Mouse (Mus musculus): ENCODE results near the gene Hdac9. TPM values are rescaled to one million over a fixed set of nuclear protein-coding genes. Genes with fewer than 3 reads are reported as not detected.

The Hdac9 gene
- polyA plus RNA-seq, 1 experiment from 2014 or later, result 11.4 TPM

- ATAC-seq (ENCODE audit: low FRiP score), result no peak
- H3K27me3 ChIP-seq (replicated peaks), result no peaks in the 10 kb centered on the region
- H3K4me1 ChIP-seq, result no peaks in the 10 kb centered on the region
- no peaks in the 10 kb centered on the region for H3K36me3 ChIP-seq
- H3K9ac ChIP-seq (replicated peaks), result no peak overlapping the region
- no peak overlapping the region for H3K4me3 ChIP-seq (replicated peaks)
- no peak overlapping the region for H3K27ac ChIP-seq (replicated peaks)
- H3K9me3 ChIP-seq (replicated peaks), result no peaks in the 10 kb centered on the region
- 86% methylated on average over 15 of the region's 15 CpGs for WGBS
- H3K4me2 ChIP-seq, result no peak overlapping the region
These were observed 604.7 kb downstream of the Hdac9 start for GRCm38 (mm10) chr12:34312113-34312719.

- no peak overlapping the region for H3K4me2 ChIP-seq
- ATAC-seq (ENCODE audit: low FRiP score), result no peak
- H3K9me3 ChIP-seq (replicated peaks), result no peaks in the 10 kb centered on the region
- H3K27ac ChIP-seq (replicated peaks), result no peak overlapping the region
- WGBS, result 64% methylated on average over 3 of the region's 3 CpGs
- H3K36me3 ChIP-seq, result no peaks in the 10 kb centered on the region
- no peak overlapping the region for H3K9ac ChIP-seq (replicated peaks)
- H3K4me3 ChIP-seq (replicated peaks), result no peak overlapping the region
- no peaks in the 10 kb centered on the region for H3K4me1 ChIP-seq
- no peaks in the 10 kb centered on the region for H3K27me3 ChIP-seq (replicated peaks)
These were observed 611.4 kb downstream of the Hdac9 start for GRCm38 (mm10) chr12:34305453-34305852.

GRCm38 (mm10) chr12:34292346-34292745 lies 624.5 kb downstream of the Hdac9 start:
- 74% methylated on average over 7 of the region's 7 CpGs for WGBS
- Histone ChIP-seq H3K4me3 (replicated peaks) (no peak overlapping the region), H3K27ac (replicated peaks) (no peak overlapping the region), H3K4me2 (no peak overlapping the region), H3K36me3 (no peaks in the 10 kb centered on the region), H3K9me3 (replicated peaks) (no peaks in the 10 kb centered on the region), H3K9ac (replicated peaks) (no peak overlapping the region), H3K27me3 (replicated peaks) (no peaks in the 10 kb centered on the region), H3K4me1 (no peaks in the 10 kb centered on the region)
- ATAC-seq (ENCODE audit: low FRiP score), result no peak

- ATAC-seq (ENCODE audit: low FRiP score), result no peak
- Histone ChIP-seq H3K9me3 (replicated peaks) (no peaks in the 10 kb centered on the region), H3K27me3 (replicated peaks) (no peaks in the 10 kb centered on the region), H3K27ac (replicated peaks) (no peak overlapping the region), H3K36me3 (no peaks in the 10 kb centered on the region), H3K9ac (replicated peaks) (no peak overlapping the region), H3K4me1 (no peaks in the 10 kb centered on the region), H3K4me2 (no peak overlapping the region), H3K4me3 (replicated peaks) (no peak overlapping the region)
- WGBS, result 62% methylated on average over 2 of the region's 2 CpGs
These were observed 629.7 kb downstream of the Hdac9 start for GRCm38 (mm10) chr12:34287218-34287617.

GRCm38 (mm10) chr12:34284888-34285287 lies 632.0 kb downstream of the Hdac9 start:
- H3K36me3 ChIP-seq, result no peaks in the 10 kb centered on the region
- no peaks in the 10 kb centered on the region for H3K9me3 ChIP-seq (replicated peaks)
- ATAC-seq (ENCODE audit: low FRiP score), result no peak
- no peak overlapping the region for H3K27ac ChIP-seq (replicated peaks)
- no peak overlapping the region for H3K4me2 ChIP-seq
- H3K9ac ChIP-seq (replicated peaks), result no peak overlapping the region
- no peaks in the 10 kb centered on the region for H3K27me3 ChIP-seq (replicated peaks)
- no peaks in the 10 kb centered on the region for H3K4me1 ChIP-seq
- H3K4me3 ChIP-seq (replicated peaks), result no peak overlapping the region

GRCm38 (mm10) chr12:34284396-34284795 lies 632.5 kb downstream of the Hdac9 start:
- H3K27ac ChIP-seq (replicated peaks), result no peak overlapping the region
- WGBS, result 95% methylated on average over 3 of the region's 3 CpGs
- H3K9me3 ChIP-seq (replicated peaks), result no peaks in the 10 kb centered on the region
- H3K4me2 ChIP-seq, result no peak overlapping the region
- H3K4me1 ChIP-seq, result no peaks in the 10 kb centered on the region
- no peaks in the 10 kb centered on the region for H3K27me3 ChIP-seq (replicated peaks)
- ATAC-seq (ENCODE audit: low FRiP score), result no peak
- no peak overlapping the region for H3K9ac ChIP-seq (replicated peaks)
- no peak overlapping the region for H3K4me3 ChIP-seq (replicated peaks)
- H3K36me3 ChIP-seq, result no peaks in the 10 kb centered on the region

GRCm38 (mm10) chr12:34278822-34279221 lies 638.1 kb downstream of the Hdac9 start:
- no peaks in the 10 kb centered on the region for H3K9me3 ChIP-seq (replicated peaks)
- ATAC-seq (ENCODE audit: low FRiP score), result no peak
- 72% methylated on average over 12 of the region's 12 CpGs for WGBS
- no peak overlapping the region for H3K9ac ChIP-seq (replicated peaks)
- H3K4me1 ChIP-seq, result no peaks in the 10 kb centered on the region
- H3K27ac ChIP-seq (replicated peaks), result no peak overlapping the region
- H3K27me3 ChIP-seq (replicated peaks), result no peaks in the 10 kb centered on the region
- H3K4me2 ChIP-seq, result 0 out of 2 replicates have a peak overlapping the region, but pooled peaks have one; percentile 2
- no peak overlapping the region for H3K4me3 ChIP-seq (replicated peaks)
- no peaks in the 10 kb centered on the region for H3K36me3 ChIP-seq

- Histone ChIP-seq H3K4me1 (no peaks in the 10 kb centered on the region), H3K9ac (replicated peaks) (no peak overlapping the region), H3K9me3 (replicated peaks) (no peaks in the 10 kb centered on the region), H3K4me2 (no peak overlapping the region), H3K27ac (replicated peaks) (no peak overlapping the region), H3K27me3 (replicated peaks) (no peaks in the 10 kb centered on the region), H3K36me3 (no peaks in the 10 kb centered on the region), H3K4me3 (replicated peaks) (no peak overlapping the region)
- no peak for ATAC-seq (ENCODE audit: low FRiP score)
- 81% methylated on average over 1 of the region's 1 CpGs for WGBS
These were observed 643.1 kb downstream of the Hdac9 start for GRCm38 (mm10) chr12:34273816-34274215.

GRCm38 (mm10) chr12:34270096-34270495 lies 646.8 kb downstream of the Hdac9 start:
- no peak overlapping the region for H3K4me3 ChIP-seq (replicated peaks)
- H3K27me3 ChIP-seq (replicated peaks), result no peaks in the 10 kb centered on the region
- H3K27ac ChIP-seq (replicated peaks), result no peak overlapping the region
- H3K36me3 ChIP-seq, result no peaks in the 10 kb centered on the region
- no peak overlapping the region for H3K4me2 ChIP-seq
- no peak for ATAC-seq (ENCODE audit: low FRiP score)
- H3K9ac ChIP-seq (replicated peaks), result no peak overlapping the region
- no peaks in the 10 kb centered on the region for H3K4me1 ChIP-seq
- 68% methylated on average over 6 of the region's 6 CpGs for WGBS
- no peaks in the 10 kb centered on the region for H3K9me3 ChIP-seq (replicated peaks)

GRCm38 (mm10) chr12:34269472-34270040 lies 647.3 kb downstream of the Hdac9 start:
- no peaks in the 10 kb centered on the region for H3K27me3 ChIP-seq (replicated peaks)
- H3K36me3 ChIP-seq, result no peaks in the 10 kb centered on the region
- H3K27ac ChIP-seq (replicated peaks), result no peak overlapping the region
- no peaks in the 10 kb centered on the region for H3K9me3 ChIP-seq (replicated peaks)
- no peaks in the 10 kb centered on the region for H3K4me1 ChIP-seq
- 75% methylated on average over 13 of the region's 13 CpGs for WGBS
- H3K4me3 ChIP-seq (replicated peaks), result no peak overlapping the region
- ATAC-seq (ENCODE audit: low FRiP score), result no peak
- no peak overlapping the region for H3K9ac ChIP-seq (replicated peaks)
- no peak overlapping the region for H3K4me2 ChIP-seq

GRCm38 (mm10) chr12:34259651-34260050 lies 657.2 kb downstream of the Hdac9 start:
- H3K4me3 ChIP-seq (replicated peaks), result no peak overlapping the region
- WGBS, result 83% methylated on average over 4 of the region's 4 CpGs
- H3K9me3 ChIP-seq (replicated peaks), result no peaks in the 10 kb centered on the region
- no peaks in the 10 kb centered on the region for H3K4me1 ChIP-seq
- ATAC-seq (ENCODE audit: low FRiP score), result no peak
- no peaks in the 10 kb centered on the region for H3K27me3 ChIP-seq (replicated peaks)
- H3K27ac ChIP-seq (replicated peaks), result no peak overlapping the region
- H3K9ac ChIP-seq (replicated peaks), result no peak overlapping the region
- H3K36me3 ChIP-seq, result no peaks in the 10 kb centered on the region
- H3K4me2 ChIP-seq, result no peak overlapping the region

GRCm38 (mm10) chr12:34249160-34249559 lies 667.7 kb downstream of the Hdac9 start:
- Histone ChIP-seq H3K9me3 (replicated peaks) (no peaks in the 10 kb centered on the region), H3K27me3 (replicated peaks) (no peaks in the 10 kb centered on the region), H3K36me3 (no peaks in the 10 kb centered on the region), H3K9ac (replicated peaks) (no peak overlapping the region), H3K27ac (replicated peaks) (no peak overlapping the region), H3K4me2 (no peak overlapping the region), H3K4me3 (replicated peaks) (no peak overlapping the region), H3K4me1 (no peaks in the 10 kb centered on the region)
- no peak for ATAC-seq (ENCODE audit: low FRiP score)
- WGBS, result 78% methylated on average over 1 of the region's 1 CpGs

Measured in neural tube, embryonic 15.5 days (tissue).